Mouse (Mus musculus) erythroblast, embryonic 14.5 days (primary cell): ENCODE data around the gene Sh3bgr.

Experiments
- GATA1 ChIP-seq: IDR thresholded peaks from 2 replicates; pipeline ENCODE4 v1.6.1; 2012; ENCODE audit warnings: low read length, inconsistent platforms, mixed read lengths
- TAL1 ChIP-seq: IDR thresholded peaks from 3 replicates; pipeline ENCODE4 v1.6.1; 2012; ENCODE audit warnings: low read length, inconsistent platforms, mixed read lengths

- TF ChIP-seq GATA1, result no peak
- TF ChIP-seq TAL1, result no peak
Measured at GRCm38 (mm10) chr16:96200702-96201028, 415 bp downstream of the Sh3bgr start.
